Mouse (Mus musculus) kidney, adult 2 months (tissue): ENCODE results near the gene Dgat2l6.

Experiments
- CTCF ChIP-seq: fragments of 200-500 bp; conservative IDR thresholded peaks from 2 replicates; pipeline ENCODE4 v1.5.1; 2011; ENCODE audit warnings: low read depth, mild to moderate bottlenecking, control low read depth, low read length, moderate library complexity, mixed read lengths; ENCODE audit not compliant: insufficient read depth, insufficient read length
- POLR2A ChIP-seq: fragments of 200-500 bp; IDR thresholded peaks from one replicate; pipeline ENCODE4 v1.6.1; 2011; ENCODE audit warnings: low read depth, low read length, control low read depth

DNA sequence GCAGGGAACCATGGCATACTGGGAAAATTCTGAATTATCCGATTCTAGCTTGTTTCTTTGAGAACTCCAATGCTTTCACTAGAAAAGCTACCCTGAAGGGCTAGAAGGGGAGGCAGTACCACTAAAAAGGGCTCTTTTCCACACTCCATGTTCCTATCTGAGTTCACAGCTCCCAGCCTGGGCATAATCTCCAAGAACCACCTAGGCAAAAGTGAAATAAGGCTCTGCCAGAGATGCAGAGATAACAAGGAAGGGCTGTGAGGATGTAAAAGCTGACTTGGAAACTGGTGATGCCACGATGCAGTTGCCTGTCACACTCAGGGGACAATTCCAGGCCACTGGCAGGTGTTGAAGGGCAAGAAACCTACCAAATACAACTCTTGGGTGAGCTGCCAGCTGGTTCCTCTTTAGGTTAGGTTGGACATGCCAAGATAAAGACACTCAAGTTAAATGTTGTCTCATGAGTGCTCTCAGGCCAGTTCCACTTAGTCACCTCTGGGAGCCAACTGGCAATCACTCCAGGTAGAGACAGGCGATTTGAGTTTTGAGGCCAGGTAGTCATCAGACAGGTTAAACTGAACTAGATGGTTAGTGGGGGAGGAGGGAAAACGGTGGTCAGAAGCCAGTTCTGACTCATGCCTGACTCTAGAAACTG is 48.9 kb upstream of the Dgat2l6 start:
- TF ChIP-seq CTCF (no peak), POLR2A (no peak)
